Mouse (Mus musculus): ENCODE measurements around the gene Srsf2. TPM values are rescaled to one million over a fixed set of nuclear protein-coding genes. Genes with fewer than 3 reads are reported as not detected.

Gene Srsf2
- polyA plus RNA-seq, 1 experiment from 2014 or later: 935 TPM

DNA sequence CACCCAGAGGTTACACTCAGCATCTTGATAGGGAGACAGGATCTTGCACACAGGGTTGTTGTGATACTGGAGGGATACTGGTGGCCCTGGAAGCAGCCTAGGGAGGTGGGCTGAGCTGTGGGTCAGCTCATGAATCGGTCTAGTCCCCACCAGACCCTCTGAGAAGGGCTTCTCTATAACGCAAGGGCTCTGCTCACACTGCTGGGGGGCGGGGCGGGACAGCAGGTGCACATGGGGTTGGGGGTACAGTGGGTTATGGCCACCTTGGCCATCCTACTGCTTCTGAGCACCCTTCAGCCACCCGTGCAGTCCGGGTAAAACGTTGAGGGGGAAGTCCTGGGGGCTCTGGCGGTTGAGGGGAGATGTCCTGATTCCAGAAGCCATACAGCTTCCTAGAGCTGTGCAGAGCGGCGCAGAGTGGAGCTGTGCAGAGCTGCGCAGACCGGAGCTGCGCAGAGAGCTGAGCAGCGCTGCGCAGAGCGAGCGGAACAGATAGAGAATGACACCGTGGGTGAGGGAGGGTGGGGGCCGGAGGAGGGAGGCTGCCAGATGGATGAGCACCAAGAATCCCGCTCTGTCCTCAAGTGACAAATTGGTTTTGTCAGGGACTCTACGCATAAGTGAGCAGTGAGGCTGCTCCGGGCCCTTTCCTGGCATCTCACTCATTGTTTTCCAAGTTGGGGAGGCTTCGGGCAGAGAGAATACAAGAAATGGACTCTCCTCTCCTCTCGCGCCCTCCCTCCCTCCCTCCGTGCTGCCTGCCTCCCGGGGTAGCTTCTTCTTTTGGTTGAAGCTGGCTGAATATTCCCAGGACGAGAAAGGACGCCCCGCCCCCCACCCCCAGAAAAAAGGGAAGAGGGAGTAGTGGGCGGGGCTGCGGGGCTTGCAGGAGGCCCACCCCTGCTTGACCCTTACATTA, 41.7 kb downstream of the Srsf2 start:
- peak; percentile 85 for DNase-seq (ENCODE audit: low spot score)
- Histone ChIP-seq H3K9me3 (ENCODE audit: control insufficient read depth, low read length) (no peaks in the 10 kb centered on the region), H3K4me1 (replicated peaks; ENCODE audit: control insufficient read depth, insufficient read depth, low read length) (peaks cover 40% of the 10 kb centered on the region), H3K9ac (ENCODE audit: low read depth, low read length) (peak overlapping the region; percentile 58), H3K4me2 (replicated peaks; ENCODE audit: low read depth, low read length) (peak overlapping the region; percentile 47), H3K4me3 (ENCODE audit: low read depth, low read length) (peak overlapping the region; percentile 12), H3K27ac (ENCODE audit: low read depth, low read length) (peak overlapping the region; percentile 96), H3K27me3 (ENCODE audit: control insufficient read depth, insufficient read depth, low read length) (no peaks in the 10 kb centered on the region), H3K36me3 (ENCODE audit: control insufficient read depth, insufficient read depth, low read length) (no peaks in the 10 kb centered on the region)
- ATAC-seq (ENCODE audit: low FRiP score): peak; percentile 87
- 5% methylated on average over 28 of the region's 32 CpGs for WGBS

- WGBS: 42% methylated on average over 11 of the region's 11 CpGs
- H3K4me2 ChIP-seq (replicated peaks; ENCODE audit: low read depth, low read length): peak overlapping the region; percentile 47
- H3K36me3 ChIP-seq (ENCODE audit: control insufficient read depth, insufficient read depth, low read length): no peaks in the 10 kb centered on the region
- no peak overlapping the region for H3K4me3 ChIP-seq (ENCODE audit: low read depth, low read length)
- peaks cover 39% of the 10 kb centered on the region for H3K4me1 ChIP-seq (replicated peaks; ENCODE audit: control insufficient read depth, insufficient read depth, low read length)
- peak; percentile 35 for DNase-seq (ENCODE audit: low spot score)
- no peak for ATAC-seq (ENCODE audit: low FRiP score)
- H3K9me3 ChIP-seq (ENCODE audit: control insufficient read depth, low read length): no peaks in the 10 kb centered on the region
- H3K27ac ChIP-seq (ENCODE audit: low read depth, low read length): peak overlapping the region; percentile 96
- no peaks in the 10 kb centered on the region for H3K27me3 ChIP-seq (ENCODE audit: control insufficient read depth, insufficient read depth, low read length)
- peak overlapping the region; percentile 58 for H3K9ac ChIP-seq (ENCODE audit: low read depth, low read length)
These were observed 42.4 kb downstream of the Srsf2 start for GRCm38 (mm10) chr11:116810528-116810927.

DNA sequence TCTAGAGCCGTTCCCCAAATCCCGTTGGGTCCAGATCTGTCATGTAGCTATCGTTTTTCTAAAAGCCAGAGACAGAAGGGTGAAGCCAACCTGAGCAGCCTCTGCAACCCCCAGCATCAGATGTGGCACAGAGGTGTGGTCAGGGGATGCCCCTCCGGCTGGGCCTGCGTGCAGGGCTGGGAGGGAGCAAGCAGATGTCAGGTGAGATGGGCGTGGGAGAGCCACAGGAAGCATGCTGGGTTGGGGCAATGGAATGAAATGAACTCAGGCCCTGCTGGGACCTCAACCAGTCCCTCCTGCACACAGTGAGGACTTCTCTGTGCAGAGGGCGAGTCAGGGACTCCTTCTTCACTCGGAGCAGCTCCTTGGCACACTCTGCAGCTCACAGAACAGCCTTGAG, 43.4 kb downstream of the Srsf2 start:
- H3K27ac ChIP-seq (ENCODE audit: low read depth, low read length): no peak overlapping the region
- no peak overlapping the region for H3K9ac ChIP-seq (ENCODE audit: low read depth, low read length)
- WGBS: 77% methylated on average over 8 of the region's 8 CpGs
- no peak overlapping the region for H3K4me3 ChIP-seq (ENCODE audit: low read depth, low read length)
- H3K4me2 ChIP-seq (replicated peaks; ENCODE audit: low read depth, low read length): no peak overlapping the region
- no peaks in the 10 kb centered on the region for H3K36me3 ChIP-seq (ENCODE audit: control insufficient read depth, insufficient read depth, low read length)
- no peaks in the 10 kb centered on the region for H3K9me3 ChIP-seq (ENCODE audit: control insufficient read depth, low read length)
- peaks cover 31% of the 10 kb centered on the region for H3K4me1 ChIP-seq (replicated peaks; ENCODE audit: control insufficient read depth, insufficient read depth, low read length)
- DNase-seq (ENCODE audit: low spot score) (no peak), ATAC-seq (ENCODE audit: low FRiP score) (no peak)
- H3K27me3 ChIP-seq (ENCODE audit: control insufficient read depth, insufficient read depth, low read length): no peaks in the 10 kb centered on the region

DNA sequence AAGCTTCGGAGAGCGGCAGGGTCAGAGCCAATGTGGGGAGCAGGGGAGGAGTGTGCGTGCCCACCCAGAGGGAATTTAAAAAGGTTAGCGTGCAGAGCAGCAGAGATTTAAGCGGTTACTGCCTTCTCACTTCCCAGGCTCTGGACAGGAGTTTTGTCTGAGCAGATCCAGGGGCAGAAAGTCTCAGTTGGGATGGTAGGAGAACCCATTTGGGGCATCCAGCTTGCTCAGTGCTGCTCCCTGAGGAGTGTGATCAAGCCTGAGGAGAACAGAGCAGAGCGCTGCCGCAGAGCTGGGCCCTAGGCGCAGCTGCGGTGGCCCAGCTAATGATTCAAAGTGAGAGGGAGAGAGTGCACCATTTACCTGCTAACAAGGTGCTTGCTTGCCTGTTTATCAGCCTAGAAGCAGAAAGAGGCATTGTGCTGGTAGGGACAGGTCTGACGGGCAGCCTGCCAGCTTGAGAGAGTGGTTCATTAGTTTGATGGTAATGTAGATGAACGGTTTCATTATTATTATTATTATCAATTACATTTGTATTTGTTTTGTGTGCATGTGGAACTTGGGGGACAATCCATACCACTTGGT, 44.0 kb downstream of the Srsf2 start:
- peaks cover 25% of the 10 kb centered on the region for H3K4me1 ChIP-seq (replicated peaks; ENCODE audit: control insufficient read depth, insufficient read depth, low read length)
- no peak overlapping the region for H3K4me3 ChIP-seq (ENCODE audit: low read depth, low read length)
- H3K4me2 ChIP-seq (replicated peaks; ENCODE audit: low read depth, low read length): no peak overlapping the region
- H3K36me3 ChIP-seq (ENCODE audit: control insufficient read depth, insufficient read depth, low read length): no peaks in the 10 kb centered on the region
- H3K27me3 ChIP-seq (ENCODE audit: control insufficient read depth, insufficient read depth, low read length): no peaks in the 10 kb centered on the region
- H3K9me3 ChIP-seq (ENCODE audit: control insufficient read depth, low read length): no peaks in the 10 kb centered on the region
- no peak for ATAC-seq (ENCODE audit: low FRiP score)
- 75% methylated on average over 11 of the region's 11 CpGs for WGBS
- no peak overlapping the region for H3K9ac ChIP-seq (ENCODE audit: low read depth, low read length)
- no peak for DNase-seq (ENCODE audit: low spot score)
- no peak overlapping the region for H3K27ac ChIP-seq (ENCODE audit: low read depth, low read length)

- H3K4me3 ChIP-seq (ENCODE audit: low read depth, low read length): no peak overlapping the region
- H3K4me1 ChIP-seq (replicated peaks; ENCODE audit: control insufficient read depth, insufficient read depth, low read length): peaks cover 17% of the 10 kb centered on the region
- H3K27me3 ChIP-seq (ENCODE audit: control insufficient read depth, insufficient read depth, low read length): no peaks in the 10 kb centered on the region
- H3K36me3 ChIP-seq (ENCODE audit: control insufficient read depth, insufficient read depth, low read length): no peaks in the 10 kb centered on the region
- DNase-seq (ENCODE audit: low spot score): peak; percentile 91
- 30% methylated on average over 7 of the region's 7 CpGs for WGBS
- ATAC-seq (ENCODE audit: low FRiP score): no peak
- no peak overlapping the region for H3K9ac ChIP-seq (ENCODE audit: low read depth, low read length)
- no peak overlapping the region for H3K4me2 ChIP-seq (replicated peaks; ENCODE audit: low read depth, low read length)
- no peak overlapping the region for H3K27ac ChIP-seq (ENCODE audit: low read depth, low read length)
- no peaks in the 10 kb centered on the region for H3K9me3 ChIP-seq (ENCODE audit: control insufficient read depth, low read length)
These were observed 44.8 kb downstream of the Srsf2 start for GRCm38 (mm10) chr11:116807938-116808606.

DNA sequence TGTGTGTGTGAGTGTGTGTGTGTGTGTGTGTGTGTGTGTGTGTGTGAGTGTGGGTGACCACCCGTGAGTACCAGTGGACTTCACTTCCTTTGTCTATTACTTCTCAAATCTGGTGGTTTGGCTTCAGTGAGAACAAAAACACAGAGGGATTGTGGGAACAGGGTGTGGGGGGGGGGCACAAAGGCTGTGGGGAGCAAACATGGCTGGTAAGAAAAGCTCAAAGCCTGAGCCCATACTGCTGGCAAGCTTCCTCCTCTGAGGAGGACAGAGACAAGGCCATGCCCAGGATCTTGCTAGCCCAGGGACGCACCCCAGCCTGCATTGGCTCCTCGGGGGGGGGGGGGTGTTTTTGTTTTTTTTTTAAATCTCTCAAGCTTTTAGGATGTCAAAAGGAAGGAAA, 45.4 kb downstream of the Srsf2 start:
- no peak for DNase-seq (ENCODE audit: low spot score)
- Histone ChIP-seq H3K4me2 (replicated peaks; ENCODE audit: low read depth, low read length) (no peak overlapping the region), H3K4me3 (ENCODE audit: low read depth, low read length) (no peak overlapping the region), H3K9ac (ENCODE audit: low read depth, low read length) (no peak overlapping the region), H3K36me3 (ENCODE audit: control insufficient read depth, insufficient read depth, low read length) (no peaks in the 10 kb centered on the region), H3K27ac (ENCODE audit: low read depth, low read length) (no peak overlapping the region), H3K27me3 (ENCODE audit: control insufficient read depth, insufficient read depth, low read length) (no peaks in the 10 kb centered on the region), H3K4me1 (replicated peaks; ENCODE audit: control insufficient read depth, insufficient read depth, low read length) (peaks cover 11% of the 10 kb centered on the region), H3K9me3 (ENCODE audit: control insufficient read depth, low read length) (no peaks in the 10 kb centered on the region)
- 76% methylated on average over 3 of the region's 3 CpGs for WGBS
- ATAC-seq (ENCODE audit: low FRiP score): no peak

DNA sequence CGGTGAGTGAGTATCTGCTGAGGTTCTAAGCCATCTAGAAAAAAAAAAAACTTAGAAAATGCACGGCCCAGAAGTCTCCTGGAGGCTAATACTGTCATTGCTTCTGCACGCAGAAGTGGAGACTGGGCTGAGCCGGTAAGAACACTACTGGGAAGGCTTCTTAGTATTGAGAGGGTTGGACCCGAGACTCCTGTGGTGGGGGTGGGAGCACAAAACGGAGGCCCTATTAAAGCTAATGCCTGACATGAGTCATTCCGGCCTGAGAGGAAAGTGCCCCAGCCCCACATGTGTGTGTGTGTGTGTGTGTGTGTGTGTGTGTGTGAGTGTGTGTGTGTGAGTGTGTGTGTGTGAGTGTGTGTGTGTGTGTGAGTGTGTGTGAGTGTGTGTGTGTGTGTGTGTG, 45.8 kb downstream of the Srsf2 start:
- no peaks in the 10 kb centered on the region for H3K9me3 ChIP-seq (ENCODE audit: control insufficient read depth, low read length)

GRCm38 (mm10) chr11:116806136-116807071, 46.5 kb downstream of the Srsf2 start:
- H3K27me3 ChIP-seq (ENCODE audit: control insufficient read depth, insufficient read depth, low read length): no peaks in the 10 kb centered on the region

More for the DNA sequence above, 45.8 kb downstream of the Srsf2 start:
- no peak overlapping the region for H3K4me3 ChIP-seq (ENCODE audit: low read depth, low read length)
- no peak overlapping the region for H3K27ac ChIP-seq (ENCODE audit: low read depth, low read length)
- no peaks in the 10 kb centered on the region for H3K27me3 ChIP-seq (ENCODE audit: control insufficient read depth, insufficient read depth, low read length)
- DNase-seq (ENCODE audit: low spot score): no peak
- peaks cover 10% of the 10 kb centered on the region for H3K4me1 ChIP-seq (replicated peaks; ENCODE audit: control insufficient read depth, insufficient read depth, low read length)
- 78% methylated on average over 7 of the region's 7 CpGs for WGBS
- no peak for ATAC-seq (ENCODE audit: low FRiP score)
- H3K9ac ChIP-seq (ENCODE audit: low read depth, low read length): no peak overlapping the region
- no peak overlapping the region for H3K4me2 ChIP-seq (replicated peaks; ENCODE audit: low read depth, low read length)
- H3K36me3 ChIP-seq (ENCODE audit: control insufficient read depth, insufficient read depth, low read length): no peaks in the 10 kb centered on the region

More at GRCm38 (mm10) chr11:116806136-116807071, 46.5 kb downstream of the Srsf2 start:
- Histone ChIP-seq H3K9ac (ENCODE audit: low read depth, low read length) (no peak overlapping the region), H3K9me3 (ENCODE audit: control insufficient read depth, low read length) (no peaks in the 10 kb centered on the region), H3K4me2 (replicated peaks; ENCODE audit: low read depth, low read length) (no peak overlapping the region), H3K4me3 (ENCODE audit: low read depth, low read length) (no peak overlapping the region), H3K4me1 (replicated peaks; ENCODE audit: control insufficient read depth, insufficient read depth, low read length) (peaks cover 10% of the 10 kb centered on the region), H3K27ac (ENCODE audit: low read depth, low read length) (no peak overlapping the region), H3K36me3 (ENCODE audit: control insufficient read depth, insufficient read depth, low read length) (no peaks in the 10 kb centered on the region)
- ATAC-seq (ENCODE audit: low FRiP score) (no peak), DNase-seq (ENCODE audit: low spot score) (no peak)
- WGBS: 88% methylated on average over 15 of the region's 15 CpGs

Data from hindbrain, embryonic 11.5 days (tissue).